Mouse (Mus musculus) kidney, embryonic 16.5 days (tissue): Measurements from ENCODE around the gene Ofcc1. TPM values are rescaled to one million over a fixed set of nuclear protein-coding genes. Genes with fewer than 3 reads are reported as not detected.

Source experiments
- ATAC-seq: fragments of 200-750 bp; cut with Nextera tagmentation; 2 replicates; pipeline ENCODE4 v1.8.0; 2017; ENCODE audit warnings: moderate TSS enrichment; ENCODE audit not compliant: low FRiP score, low TSS enrichment
- H3K27ac ChIP-seq: fragments of 300-500 bp; sonication (generic); 2 replicates; pipeline ENCODE4 v1.5.1; 2014; ENCODE audit warnings: low read length
- H3K27me3 ChIP-seq: fragments of 300-500 bp; sonication (generic); 2 replicates; pipeline ENCODE4 v1.6.1; 2014; ENCODE audit warnings: low read length, control low read depth, mixed read lengths; ENCODE audit not compliant: insufficient read depth
- H3K36me3 ChIP-seq: fragments of 300-500 bp; sonication (generic); 2 replicates; pipeline ENCODE4 v1.6.1; 2014; ENCODE audit warnings: low read length, control low read depth, mixed read lengths; ENCODE audit not compliant: insufficient read depth
- H3K4me1 ChIP-seq: fragments of 300-500 bp; sonication (generic); 2 replicates; pipeline ENCODE4 v1.6.1; 2014; ENCODE audit warnings: low read length, control low read depth, mixed read lengths; ENCODE audit not compliant: insufficient read depth
- H3K4me2 ChIP-seq: fragments of 300-500 bp; sonication (generic); replicated peaks from 2 replicates; pipeline ENCODE4 v1.6.1; 2014; ENCODE audit warnings: low read depth, low read length
- H3K4me3 ChIP-seq: fragments of 300-500 bp; sonication (generic); 2 replicates; pipeline ENCODE4 v1.5.1; 2014; ENCODE audit warnings: mild to moderate bottlenecking, low read length
- H3K9ac ChIP-seq: fragments of 300-500 bp; sonication (generic); replicated peaks from 2 replicates; pipeline ENCODE4 v1.6.1; 2014; ENCODE audit warnings: low read length
- H3K9me3 ChIP-seq: fragments of 300-500 bp; sonication (generic); 2 replicates; pipeline ENCODE4 v1.6.1; 2016; ENCODE audit warnings: low read length, control low read depth
- WGBS: fragments of 180-500 bp; shearing (Covaris S2); extraction: QIAGEN DNeasy Blood & Tissue Kit; methylation state at CpG from one replicate; pipeline ENCODE4 v1.1.7; 2014; 5-methylcytosine and 5-hydroxymethylcytosine counted together
- polyA plus RNA-seq: library from polyadenylated mRNA; unstranded; fragments of >200 nt; fragmentation: Nextera tagmentation; extraction: Ambion mirVana; gene quantifications from 2 replicates; pipeline ENCODE4 v1.2.1, GENCODE M21; 2015

Gene Ofcc1
- polyA plus RNA-seq, 1 experiment from 2014 or later: not detected

DNA sequence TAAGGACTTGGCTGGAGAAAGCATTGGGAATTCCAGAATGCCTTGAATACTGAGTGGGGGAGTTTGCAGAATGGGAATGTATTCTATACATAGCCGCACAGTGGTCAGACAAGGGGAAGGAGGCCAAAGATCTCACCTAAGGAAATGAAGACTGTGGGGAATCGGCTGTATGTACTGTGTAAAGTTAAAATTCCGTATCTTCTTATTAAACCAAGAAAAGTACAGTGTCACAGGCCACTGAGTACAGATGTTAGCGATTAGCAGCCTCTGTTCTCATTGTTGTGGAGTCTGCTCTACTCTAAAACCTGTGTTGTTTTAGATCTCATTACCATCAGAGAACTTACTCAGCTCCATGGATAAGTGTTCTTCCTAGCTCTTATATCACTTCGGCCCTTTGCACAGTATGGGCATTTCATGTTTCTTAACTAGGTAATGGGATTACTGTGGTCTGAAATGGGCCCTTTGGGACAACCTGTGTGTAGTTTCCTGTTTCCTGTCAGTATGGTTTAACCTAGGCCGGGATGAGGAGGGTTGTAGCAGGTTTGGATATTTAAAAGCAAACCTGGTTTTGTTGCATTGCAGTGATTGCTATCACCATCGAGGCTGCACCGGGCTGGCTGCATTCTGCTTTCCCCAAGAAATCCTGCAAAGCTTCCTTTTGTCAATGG lies 392.8 kb downstream of the Ofcc1 start:
- WGBS: 79% methylated on average over 8 of the region's 8 CpGs
- Histone ChIP-seq H3K4me1 (no peaks in the 10 kb centered on the region), H3K4me2 (no peak overlapping the region), H3K4me3 (no peak overlapping the region), H3K27ac (no peak overlapping the region), H3K27me3 (no peaks in the 10 kb centered on the region), H3K36me3 (no peaks in the 10 kb centered on the region), H3K9ac (no peak overlapping the region), H3K9me3 (peaks cover 5% of the 10 kb centered on the region)
- no peak for ATAC-seq

- no peak for ATAC-seq
- no peak overlapping the region for H3K27ac ChIP-seq
- H3K4me1 ChIP-seq: no peaks in the 10 kb centered on the region
- 68% methylated on average over 3 of the region's 3 CpGs for WGBS
- no peak overlapping the region for H3K4me2 ChIP-seq
- no peaks in the 10 kb centered on the region for H3K27me3 ChIP-seq
- H3K36me3 ChIP-seq: no peaks in the 10 kb centered on the region
- no peaks in the 10 kb centered on the region for H3K9me3 ChIP-seq
- no peak overlapping the region for H3K9ac ChIP-seq
- no peak overlapping the region for H3K4me3 ChIP-seq
Measured at GRCm38 (mm10) chr13:39957226-39957625, 404.0 kb downstream of the Ofcc1 start.

DNA sequence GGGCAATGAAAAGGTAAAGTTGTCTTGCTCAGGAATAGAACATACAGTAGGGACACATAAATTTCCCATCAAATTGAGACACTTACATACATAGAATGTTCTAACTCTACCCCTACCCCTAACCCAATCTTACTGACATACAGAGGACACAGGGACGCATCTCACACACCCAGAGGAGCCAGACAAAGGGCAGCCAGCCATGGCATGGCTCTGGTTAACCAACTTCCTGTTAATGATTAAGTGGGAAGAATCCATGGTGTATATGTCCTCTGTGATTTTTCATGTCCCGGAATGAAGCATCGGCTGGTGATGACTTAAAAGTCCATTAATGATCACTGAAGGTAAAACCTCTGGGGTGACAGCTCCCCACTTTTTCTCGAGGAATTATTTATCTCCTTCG lies 405.2 kb downstream of the Ofcc1 start:
- Histone ChIP-seq H3K4me1 (no peaks in the 10 kb centered on the region), H3K9ac (no peak overlapping the region), H3K9me3 (no peaks in the 10 kb centered on the region), H3K36me3 (no peaks in the 10 kb centered on the region), H3K27ac (no peak overlapping the region), H3K27me3 (no peaks in the 10 kb centered on the region), H3K4me3 (no peak overlapping the region), H3K4me2 (no peak overlapping the region)
- peak; percentile 81 for ATAC-seq
- WGBS: 65% methylated on average over 5 of the region's 5 CpGs
